Mouse (Mus musculus) layer of hippocampus, postnatal 25 days (tissue): Measurements from ENCODE around the gene Rps27. TPM values are rescaled to one million over a fixed set of nuclear protein-coding genes. Genes with fewer than 3 reads are reported as not detected.

Source experiments
- DNase-seq, 2 experiments: peaks; one replicate each; pipeline ENCODE4 v3.0.0; 2022; ENCODE audit warnings: mixed read lengths in 2 of 2, low spot score in 1 of 2; ENCODE audit errors: extremely low spot score in 1 of 2
- total RNA-seq, 2 experiments: library from RNA; stranded (reverse); gene quantifications; 2 replicates each; pipeline ENCODE4 v1.2.3; 2021

The Rps27 gene
- total RNA-seq, 2 experiments from 2014 or later, result 806 to 871 TPM

DNA sequence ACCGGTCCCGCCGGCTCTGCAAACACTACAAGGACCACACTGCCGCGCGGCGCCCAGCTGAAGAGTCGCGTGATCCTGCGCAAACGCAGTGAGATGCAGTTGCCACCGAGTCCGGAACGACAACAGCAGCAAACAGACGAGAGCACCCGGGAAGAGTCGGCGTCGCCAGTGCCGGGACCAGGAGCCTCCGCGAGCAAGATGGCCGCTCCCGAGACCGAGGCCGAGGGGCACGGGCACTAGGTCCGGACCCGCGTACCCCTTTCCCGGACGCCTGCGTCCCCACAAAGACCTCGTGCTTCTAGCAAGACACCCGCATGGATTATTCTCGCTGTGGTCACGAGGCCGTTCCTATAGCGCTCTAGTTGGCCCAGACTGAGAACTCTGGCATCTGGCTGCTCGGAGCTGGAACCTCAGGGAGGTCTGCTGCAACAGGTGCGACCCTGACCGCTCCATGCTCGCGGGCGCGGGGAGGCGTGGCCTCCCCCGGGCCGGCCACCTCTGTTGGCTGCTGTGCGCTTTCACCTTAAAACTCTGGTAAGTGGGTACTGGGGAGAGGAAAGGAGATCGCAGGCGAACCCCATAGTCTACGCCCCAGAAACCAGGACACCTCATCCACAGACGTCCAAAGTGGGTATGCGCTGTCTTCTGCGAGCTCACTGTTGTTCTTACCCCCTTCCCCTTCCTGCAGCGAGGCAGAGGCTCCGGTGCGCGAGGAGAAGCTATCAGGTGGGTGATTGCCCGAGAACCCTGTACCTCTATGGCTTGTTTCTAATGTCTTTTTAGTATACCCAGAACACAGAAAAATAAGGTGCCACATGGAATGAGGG lies 18.3 kb upstream of the Rps27 start, which contains the start of gene Jtb:
Jtb (plus strand) TSS at position 91 of the 827 bp plus-strand sequence.
- DNase-seq, result peak; percentile 87

DNA sequence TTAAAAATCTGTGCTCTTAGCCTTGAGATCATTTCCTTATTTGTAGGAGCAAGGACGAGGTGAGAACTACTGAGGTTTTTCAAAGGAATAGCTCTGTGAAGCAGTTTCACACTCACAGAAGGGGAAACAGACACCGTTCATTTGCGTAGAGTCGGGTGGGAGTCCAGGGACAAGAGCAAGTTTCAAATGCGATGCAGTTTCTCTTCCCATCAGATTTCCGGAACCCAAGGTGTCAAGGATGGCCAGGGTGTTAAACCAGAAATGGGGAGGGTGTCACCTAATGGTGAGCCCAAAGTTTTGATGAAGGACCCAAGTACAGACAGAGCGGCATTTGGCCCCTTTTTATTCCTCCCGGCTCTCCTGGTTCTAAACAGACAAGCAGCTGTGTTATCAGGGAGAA lies 17.6 kb upstream of the Rps27 start:
- DNase-seq, result no peak

GRCm38 (mm10) chr3:90224331-90224730 lies 10.9 kb upstream of the Rps27 start:
- DNase-seq, result no peak

DNA sequence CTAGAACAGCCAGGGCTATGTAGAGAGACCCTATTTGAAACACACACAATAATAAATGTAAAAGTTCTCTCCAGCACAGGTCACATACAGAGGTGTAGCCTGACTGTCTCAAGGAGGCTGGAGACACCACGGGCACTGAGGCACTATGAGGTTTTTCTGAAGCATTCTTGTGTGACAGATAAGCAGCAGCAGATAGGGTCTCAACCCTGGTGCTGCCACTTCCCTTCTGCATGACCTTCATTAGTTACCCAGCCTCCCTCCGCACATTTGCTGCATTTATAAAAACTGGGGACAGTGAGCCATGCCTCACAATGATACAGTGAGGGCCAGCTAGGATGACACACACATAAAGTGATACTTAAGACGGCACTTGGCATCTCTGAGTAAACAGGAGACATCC lies 9.5 kb upstream of the Rps27 start:
- DNase-seq, result no peak

DNA sequence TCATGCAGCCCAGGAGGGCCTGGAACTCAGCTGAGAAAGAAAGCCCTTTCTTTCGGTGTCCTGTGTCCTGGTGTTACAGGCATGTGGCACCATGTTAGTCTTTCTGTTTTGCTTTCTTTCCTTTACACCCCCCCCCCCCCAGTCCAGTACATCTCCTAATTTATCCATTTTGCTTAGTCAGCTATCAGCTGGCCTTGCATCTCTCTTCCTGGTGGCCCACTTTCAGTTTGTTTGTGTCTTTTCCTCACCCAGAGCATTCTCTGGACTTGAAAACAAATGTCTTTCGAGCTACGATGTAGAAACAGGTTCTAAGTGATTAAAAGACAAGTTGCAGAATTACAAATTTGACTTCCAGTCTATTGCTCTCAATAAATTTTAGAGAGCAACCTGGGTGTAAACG lies 9.0 kb upstream of the Rps27 start:
- DNase-seq, result no peak

DNA sequence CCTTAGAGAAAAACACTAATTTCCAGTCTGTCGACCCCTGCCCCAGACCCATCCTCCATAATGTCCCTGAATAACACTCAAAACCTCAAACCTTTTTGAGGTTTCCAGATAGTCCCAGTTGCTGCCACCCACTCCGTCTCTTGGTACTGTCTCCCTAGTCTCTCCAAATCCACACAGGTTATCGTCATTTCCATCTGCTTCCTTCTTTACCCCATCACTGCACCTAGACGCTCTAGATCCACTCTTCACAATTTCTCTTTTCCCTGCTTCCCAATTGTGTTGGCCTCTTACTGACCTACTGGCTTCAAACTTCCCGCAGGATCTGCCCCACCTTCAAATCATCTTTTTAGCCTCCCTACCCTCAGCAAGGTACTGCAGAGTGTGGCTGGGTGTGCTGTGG lies 7.7 kb upstream of the Rps27 start:
- no peak for DNase-seq

GRCm38 (mm10) chr3:90220531-90220951 lies 7.1 kb upstream of the Rps27 start:
- peak; percentile 18 to 35 for DNase-seq

DNA sequence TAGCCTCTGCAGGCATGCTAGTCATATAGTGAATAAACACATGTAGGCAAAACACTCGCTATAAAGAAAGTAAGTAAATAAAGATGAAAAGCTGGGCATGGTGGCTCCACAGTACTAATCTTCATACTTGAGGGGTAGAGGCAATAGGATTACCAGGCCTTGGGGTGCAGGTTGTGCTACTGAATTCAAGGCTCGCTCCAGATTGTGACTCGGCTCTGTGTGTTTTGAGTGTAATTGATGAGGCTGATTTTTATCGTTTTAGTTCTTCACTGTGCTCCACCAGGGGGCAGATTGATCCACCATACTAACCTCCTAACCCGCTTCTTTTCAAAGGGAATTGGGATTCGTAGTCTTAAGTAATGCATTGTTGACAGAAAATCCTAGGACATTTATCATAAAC lies 6.6 kb upstream of the Rps27 start:
- DNase-seq, result peak; percentile 15 to 65

- no peak for DNase-seq
Observed at GRCm38 (mm10) chr3:90215825-90216380, 2.5 kb upstream of the Rps27 start.

- DNase-seq, result no peak
Observed at GRCm38 (mm10) chr3:90213956-90214684, 669 bp upstream of the Rps27 start.

DNA sequence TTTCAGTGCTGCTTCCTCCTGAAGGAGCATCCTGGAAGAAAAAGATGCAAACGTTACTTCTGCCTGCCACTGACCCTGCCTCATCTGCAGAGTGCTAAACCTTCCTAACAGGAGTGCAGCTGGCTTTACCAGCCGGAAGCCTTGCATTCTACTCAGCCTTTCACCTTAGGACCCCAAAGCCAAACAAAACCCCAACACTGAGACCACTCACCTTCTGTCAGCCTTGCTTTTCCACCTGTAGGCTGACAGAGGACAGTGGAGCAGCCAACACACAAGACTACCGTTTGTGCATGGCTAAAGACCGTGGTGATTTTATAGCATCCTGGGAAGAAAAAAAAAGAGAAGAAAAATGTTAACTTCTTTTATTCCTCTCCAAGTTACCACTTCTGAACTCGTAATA lies 728 bp downstream of the Rps27 start:
- no peak for DNase-seq

GRCm38 (mm10) chr3:90211475-90212398 lies 1.7 kb downstream of the Rps27 start:
- no peak for DNase-seq

DNA sequence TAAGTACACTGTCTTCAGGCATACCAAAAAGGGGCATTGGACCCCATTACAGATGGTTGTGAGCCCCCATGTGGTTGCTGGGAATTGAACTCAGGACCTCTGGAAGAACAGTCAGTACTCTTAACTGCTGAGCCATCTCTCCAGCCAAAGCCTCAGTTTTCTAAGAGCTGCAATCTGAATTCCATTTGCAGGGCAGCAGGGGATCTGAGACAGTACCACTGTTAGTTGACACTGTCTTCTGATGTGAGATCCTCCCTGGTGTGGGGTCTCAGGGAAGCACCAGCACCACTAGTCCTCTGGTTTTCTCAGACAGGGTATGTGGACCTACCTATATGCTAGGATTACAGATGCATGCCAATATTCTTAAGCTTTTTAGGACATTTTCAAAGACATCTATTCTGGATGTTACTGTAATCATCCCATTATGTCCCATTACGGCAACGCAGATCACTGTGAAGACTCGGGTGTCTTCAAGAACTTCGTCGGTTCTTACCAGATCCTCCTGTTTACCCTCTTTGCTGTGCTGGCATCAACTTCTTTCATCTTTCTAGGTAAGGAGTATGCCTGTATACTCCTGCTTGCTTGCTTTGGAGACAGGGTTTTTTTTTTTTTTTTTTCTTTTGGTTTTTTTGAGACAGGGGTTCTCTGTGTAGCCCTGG lies 3.4 kb downstream of the Rps27 start:
- DNase-seq, result no peak

GRCm38 (mm10) chr3:90208662-90209061 lies 4.8 kb downstream of the Rps27 start:
- DNase-seq, result no peak

GRCm38 (mm10) chr3:90204582-90204981 lies 8.9 kb downstream of the Rps27 start:
- DNase-seq, result no peak

GRCm38 (mm10) chr3:90203619-90204018 lies 9.8 kb downstream of the Rps27 start:
- DNase-seq, result no peak

DNA sequence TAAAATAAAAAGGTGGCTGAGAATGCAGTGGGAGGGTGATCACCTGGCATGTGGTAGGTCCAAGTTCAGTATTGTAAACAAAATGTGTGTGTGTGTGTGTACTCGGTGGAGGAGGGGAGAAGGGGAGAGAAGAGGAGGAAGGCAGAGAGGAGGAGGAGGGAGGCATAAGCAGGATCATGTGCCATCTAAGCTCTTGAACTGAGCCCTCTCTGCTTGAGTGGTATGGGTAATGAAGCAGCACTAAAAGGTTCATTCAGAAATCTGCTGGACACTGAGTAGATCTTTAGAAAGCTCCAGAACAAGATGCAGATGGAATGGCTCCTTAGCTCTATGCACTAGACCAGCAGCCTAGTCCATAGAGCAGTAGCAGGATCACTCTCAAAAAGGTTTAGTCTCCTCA lies 10.6 kb downstream of the Rps27 start:
- DNase-seq, result no peak

DNA sequence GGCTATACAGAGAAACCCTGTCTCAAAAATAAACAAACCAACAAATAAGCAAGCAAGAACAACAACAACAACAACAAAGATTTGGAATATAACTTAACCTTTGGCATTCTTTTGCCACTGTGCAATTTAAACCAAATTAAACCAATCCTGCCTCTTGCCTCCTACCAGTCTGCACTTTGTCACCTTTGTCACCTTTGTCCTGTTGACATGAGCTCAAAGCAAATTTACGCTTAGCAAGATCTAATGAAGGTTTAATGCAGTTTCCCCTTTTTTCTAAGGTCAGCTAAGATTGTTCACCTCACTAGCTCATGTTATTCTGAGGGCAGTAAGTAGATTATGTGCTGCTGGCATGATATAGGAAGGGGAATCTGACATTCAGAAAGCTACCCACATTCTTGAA lies 15.9 kb downstream of the Rps27 start:
- DNase-seq, result no peak

GRCm38 (mm10) chr3:90195644-90196043 lies 17.8 kb downstream of the Rps27 start:
- no peak for DNase-seq

- DNase-seq, result no peak
Observed at GRCm38 (mm10) chr3:90194759-90195158, 18.7 kb downstream of the Rps27 start.
